Mouse (Mus musculus): Measurements from ENCODE around the gene Slc24a1.
A peak's percentile ranks its signal among the peaks of the same experiment; 100 is the strongest.

Slc24a1 gene

DNA sequence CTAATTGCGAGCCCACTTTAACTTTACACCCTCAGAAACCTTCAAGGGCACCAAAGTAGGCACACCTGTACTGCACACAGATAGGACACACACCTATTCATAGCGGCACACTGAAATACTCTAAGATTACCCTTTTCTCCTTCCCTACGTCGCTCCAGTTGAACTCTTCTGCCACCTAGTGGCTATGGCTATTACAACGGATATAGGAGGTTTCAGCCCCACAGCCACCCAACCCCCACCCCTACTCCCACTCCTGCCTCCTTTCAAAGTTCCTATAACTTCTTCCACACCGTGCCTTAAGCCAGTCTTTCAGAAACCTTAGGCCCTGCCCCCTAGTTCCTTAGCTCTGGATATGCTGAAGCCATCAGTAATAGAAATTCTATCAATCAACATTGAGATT is 14.9 kb downstream of the Slc24a1 start:
- DNase-seq: peak; percentile 59 to 71

DNA sequence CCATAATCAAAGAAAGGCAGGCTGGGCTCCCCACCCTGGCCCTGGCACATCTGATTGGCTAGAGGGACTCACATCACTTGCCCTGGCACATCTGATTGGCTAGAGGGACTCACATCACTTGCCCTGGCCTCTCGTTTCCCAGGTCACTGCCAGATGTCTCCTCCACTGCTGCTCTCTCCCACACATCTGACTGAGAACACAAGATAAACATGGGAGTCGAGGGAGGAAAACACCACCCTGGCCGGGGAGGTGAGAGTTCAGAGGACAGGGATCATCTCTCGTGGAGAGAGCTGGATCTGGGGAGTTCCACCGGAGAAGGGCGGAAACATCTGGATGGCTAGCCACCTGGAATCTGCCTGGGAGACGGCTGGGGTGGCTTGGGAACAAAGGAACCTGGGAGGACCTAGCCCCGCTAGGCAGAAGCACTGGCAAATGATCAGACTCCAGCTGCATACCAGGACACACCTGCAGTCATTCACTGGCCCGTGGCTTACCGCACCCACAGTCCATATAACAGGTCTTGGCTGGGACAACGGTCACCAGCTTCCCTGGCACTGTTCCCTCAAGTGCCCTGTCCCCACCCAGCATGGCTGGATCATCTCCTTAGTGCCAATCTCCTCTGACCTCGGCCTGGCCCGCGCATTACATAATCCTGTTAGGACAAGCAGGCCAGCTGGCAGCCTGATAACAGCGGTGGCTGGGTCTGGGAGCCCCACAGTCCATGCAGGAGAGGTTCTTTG is 17.2 kb downstream of the Slc24a1 start:
- DNase-seq: peak; percentile 44 to 56

DNA sequence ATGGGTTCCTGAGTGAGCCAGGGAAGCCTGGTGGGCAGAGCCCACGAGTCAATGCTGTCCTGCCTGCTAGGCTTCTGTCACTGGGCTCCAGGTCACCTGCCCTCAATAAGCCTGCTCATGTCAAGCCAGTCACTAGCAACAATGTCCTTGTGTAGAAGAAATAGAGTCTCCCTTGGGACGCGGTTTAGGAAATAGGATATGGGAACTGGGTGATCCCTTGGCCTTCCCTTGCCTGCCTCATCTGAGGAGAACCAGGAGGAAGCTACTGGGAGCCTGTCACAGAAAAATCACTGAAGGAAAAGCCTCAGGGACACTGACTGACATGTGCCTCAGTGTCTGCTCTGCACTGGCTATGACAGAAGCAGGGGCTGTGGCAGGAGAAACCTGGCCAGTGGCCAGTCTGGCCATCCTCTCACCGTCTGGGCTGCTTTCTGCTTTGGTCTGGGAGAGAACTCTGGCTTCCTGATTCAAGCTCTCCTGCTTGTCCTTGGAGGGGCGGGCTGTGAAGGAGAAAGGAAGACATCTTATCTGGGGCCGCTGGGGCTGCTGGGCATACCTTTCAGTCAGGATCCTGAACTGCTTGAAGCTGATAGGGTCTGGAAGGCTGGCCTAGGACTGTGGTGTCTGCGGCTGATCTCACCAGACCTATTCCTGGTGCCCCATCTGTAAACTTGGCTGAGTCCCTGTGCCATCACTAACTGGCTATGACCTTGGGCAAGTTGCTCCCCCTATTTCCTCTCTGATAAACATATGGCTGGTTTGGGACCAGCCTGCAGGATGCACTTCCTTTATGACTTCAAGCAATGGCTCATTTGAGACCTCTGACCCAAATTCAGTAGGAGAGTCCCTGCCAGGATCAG is 19.4 kb downstream of the Slc24a1 start:
- DNase-seq: peak; percentile 47 to 50

DNA sequence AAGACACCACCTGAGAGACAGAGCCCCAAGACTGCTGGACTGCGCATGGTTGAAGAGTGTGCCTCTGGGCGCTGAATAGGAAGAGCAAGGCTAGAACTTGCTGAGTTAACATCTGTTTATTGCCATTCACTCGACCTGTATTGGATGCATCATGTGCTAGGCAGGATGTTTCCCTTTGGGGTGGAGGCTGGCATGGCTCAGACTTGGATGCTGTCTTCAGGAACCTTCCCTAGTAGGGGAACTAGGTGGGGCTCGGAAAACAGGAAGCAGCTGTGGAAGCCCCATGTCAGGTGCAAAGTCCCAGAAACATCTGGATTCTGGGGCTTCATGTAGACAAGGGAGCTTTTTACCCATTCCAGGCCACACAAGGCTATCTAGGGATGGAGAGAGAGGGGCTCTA is 21.2 kb downstream of the Slc24a1 start:
- no peak for DNase-seq

DNA sequence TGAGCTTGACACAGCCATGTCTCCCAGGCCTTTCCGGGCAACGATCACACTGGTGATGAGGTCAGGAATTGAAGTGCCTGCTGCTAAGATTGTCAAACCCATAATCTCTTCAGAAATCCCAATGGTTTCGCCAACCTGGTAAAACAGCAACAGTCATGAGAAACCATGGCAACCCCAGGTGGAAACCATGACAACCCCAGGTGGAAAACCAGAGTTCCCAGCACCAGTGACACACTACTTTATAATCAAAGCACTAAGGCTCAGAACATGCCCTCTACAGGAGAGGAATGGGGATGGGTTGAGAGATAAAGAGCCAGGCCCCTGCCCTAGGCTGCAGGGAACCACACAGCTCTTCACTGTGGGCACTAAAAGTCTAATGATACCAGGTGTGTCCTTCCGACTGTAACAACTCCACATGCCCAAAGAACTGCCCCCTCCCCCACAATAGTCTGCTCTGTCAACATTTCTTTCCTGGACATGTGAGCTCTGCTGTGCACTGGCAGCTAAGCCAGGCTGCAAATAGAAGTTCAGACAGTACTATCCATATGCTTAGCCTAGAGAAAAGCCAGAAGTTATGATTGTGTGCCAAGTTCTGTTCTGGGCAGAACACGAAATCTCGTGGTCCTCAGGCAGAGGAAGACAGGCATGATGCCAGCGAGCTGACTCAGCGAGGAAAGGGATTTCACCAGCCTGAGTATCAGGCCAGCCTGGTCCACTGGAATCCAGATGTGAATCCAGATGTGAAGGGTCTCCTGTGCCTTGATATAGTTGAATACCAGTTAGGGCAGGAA is 25.0 kb downstream of the Slc24a1 start:
- peak; percentile 75 to 84 for DNase-seq

DNA sequence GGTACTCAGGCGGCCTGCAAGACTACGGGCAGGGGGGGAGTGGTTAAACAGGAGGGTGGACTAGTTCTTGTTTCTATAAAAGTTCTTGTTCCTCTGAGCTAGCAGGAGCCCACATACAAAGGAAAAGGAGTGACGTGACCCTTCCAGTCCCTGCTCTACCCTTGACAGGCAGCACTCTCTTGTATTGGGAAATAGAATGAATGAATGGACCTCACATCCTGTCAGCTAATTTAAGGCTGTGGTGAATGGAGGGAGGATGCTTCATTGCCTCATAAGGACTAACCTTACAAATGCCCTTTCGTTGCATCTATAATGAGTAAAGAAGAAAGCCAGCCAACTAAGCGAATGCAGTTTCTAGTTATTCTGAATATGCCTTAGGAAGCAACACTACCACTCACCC is 25.6 kb downstream of the Slc24a1 start:
- DNase-seq: no peak

DNA sequence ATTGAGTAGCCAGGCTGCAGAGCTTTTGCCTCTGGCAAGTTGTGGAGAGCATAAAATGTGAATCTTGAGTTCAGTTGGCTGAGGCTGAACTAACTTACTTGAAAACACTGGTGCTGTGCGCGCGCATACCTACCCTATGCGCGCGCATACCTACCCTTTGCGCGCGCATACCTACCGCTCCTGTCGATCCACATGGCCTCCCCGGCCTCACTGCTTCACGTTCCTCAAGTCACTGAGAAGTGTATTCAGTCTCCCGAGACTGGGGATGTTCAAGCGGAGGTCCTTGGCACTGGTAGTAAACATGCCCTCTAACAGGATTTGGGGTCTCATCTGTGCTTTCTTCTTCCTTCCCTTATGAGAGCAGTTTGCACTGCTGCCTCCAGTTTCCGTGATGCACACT is 32.8 kb downstream of the Slc24a1 start:
- no peak for DNase-seq

DNA sequence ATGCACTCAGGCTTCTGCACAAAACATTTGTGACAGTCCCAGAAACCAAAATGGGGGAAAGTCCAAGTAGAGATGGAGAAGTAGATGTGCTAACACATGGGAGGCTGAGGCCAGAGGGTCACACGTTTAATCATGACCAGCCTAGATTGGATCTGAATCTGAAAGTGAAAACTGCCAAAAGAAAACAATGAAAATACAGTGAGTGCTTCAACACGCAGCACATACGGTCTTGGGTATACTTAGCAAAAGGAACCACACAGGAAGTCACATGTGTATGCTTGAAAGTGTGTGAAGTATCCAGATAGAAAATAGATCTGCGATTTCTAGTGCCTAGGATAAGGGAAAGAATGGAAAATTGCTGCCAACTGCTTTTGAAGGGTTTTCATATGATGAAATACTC is 36.8 kb downstream of the Slc24a1 start:
- no peak for DNase-seq

DNA sequence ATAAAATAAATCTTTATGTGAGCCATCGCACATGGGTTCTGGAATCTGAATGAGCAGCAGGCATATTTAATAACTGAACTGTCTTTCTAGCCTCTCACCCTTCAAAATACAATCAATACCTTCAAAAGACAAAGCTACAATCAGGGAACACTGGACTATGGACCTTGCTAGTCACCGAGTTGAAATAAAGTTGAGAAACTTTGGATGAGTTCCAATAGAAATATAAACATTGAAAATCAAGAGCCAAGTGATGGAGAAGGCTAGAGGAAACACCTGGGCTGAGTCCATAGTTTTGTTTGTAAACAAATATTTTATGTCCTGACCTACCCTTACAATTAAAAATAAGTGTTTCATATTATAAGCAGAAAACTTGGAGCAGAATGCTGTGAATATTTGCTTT is 37.4 kb downstream of the Slc24a1 start:
- DNase-seq: no peak

DNA sequence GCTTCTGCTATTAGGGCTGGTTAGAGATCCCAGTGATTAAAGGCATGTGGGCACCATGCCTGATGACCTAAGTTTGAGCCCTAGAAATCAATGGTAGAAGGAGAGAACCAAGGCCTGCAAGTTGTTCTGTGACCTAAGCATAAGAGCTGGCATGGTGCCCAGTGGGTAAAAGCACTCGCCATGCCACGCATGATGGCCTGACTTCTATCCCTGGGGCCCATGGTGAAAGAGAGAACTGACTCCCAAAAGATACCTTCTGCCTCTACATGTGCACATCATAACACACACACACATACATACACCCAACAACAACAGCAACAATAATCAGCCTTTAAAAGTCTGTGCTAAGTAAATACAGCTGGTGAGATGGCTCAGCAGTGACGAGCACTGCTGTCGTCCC is 38.0 kb downstream of the Slc24a1 start:
- DNase-seq: no peak

DNA sequence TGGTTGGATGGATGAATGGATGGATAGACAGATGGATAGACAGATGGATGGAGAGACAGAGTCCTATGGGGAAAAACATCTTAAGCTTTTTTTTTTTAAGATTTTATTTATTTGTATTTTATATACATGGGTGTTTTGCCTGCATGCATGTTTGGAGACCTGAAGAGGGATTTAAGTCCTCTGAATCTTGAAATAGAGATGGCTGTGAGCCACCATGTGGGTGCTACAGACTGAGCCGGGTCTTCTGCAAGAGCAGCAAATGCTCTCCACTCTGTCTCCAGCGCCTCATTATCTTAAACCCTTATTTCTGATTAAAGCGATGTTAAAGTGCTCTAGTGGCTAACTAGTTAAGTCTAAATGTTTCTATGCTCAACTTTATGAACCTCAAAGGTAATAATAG is 44.0 kb downstream of the Slc24a1 start:
- no peak for DNase-seq

DNA sequence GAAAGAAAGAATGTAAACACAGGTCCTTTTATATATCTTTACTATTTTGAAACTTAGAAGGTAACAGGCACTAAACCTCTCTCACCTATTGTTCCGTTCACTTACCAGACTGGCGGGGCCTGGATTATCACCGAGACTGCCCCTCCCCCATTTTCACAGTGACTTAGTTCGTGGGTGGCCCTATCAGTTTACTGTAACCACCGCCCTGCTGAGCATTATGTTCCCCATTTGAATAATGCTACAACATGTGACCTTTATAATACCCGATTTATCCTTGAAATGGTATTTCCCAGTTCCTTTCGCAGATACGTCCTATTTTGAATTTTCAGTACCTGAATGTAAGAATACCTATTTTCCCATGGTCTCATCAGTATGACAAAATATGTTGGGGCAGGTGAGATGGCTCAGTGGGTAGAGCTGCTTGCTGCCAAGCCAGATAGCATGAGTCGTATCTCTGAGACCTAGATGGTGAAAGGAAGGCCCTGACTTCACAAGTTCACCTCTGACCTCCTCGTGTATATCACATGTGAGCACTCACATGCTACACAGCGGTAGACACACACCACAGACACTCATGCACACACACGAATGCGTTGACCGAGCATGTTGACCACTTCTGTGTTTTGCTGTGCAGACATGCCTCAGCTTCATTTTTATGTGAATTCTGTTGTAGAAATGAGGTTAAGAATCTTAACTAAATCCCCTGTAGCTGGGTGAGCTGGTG is 46.3 kb downstream of the Slc24a1 start:
- DNase-seq: no peak

DNA sequence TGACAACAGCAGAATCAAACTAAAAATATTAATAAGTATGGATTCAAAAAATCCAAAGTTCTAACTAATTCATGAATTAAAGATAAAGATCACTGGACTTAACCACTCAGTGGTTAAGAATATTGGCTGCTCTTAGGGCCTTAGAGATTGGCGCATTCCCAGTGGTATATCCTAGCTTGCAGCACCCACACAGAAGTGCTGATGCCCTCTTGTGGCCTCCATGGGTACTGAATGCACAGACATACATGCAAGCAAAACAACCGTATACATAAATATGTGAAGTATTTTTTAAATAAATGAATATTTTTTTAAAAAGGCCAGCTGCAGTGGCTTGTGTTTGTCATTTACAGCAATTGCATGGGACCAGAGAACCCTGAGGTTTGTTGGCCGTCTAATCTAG is 48.0 kb downstream of the Slc24a1 start:
- DNase-seq: peak; percentile 86 to 89

DNA sequence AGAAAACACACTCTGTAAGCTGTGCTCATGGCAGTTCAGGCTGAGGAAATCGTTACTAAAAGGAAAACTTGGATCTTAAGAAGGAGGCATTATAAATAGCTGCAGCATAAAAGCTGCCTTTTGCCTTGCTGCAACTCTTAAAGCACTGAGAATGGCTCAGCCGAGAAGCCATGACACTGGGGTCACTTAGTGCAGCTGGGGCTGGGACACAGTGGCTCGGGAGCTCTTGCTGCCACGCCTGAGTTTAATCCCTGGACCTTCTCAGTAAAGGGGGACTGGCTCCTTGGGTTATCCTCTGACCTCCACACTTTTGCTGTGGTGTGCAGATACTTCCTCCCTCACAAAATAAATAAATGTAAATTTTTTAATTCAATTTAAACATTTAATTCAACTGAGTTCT is 48.5 kb downstream of the Slc24a1 start:
- no peak for DNase-seq

DNA sequence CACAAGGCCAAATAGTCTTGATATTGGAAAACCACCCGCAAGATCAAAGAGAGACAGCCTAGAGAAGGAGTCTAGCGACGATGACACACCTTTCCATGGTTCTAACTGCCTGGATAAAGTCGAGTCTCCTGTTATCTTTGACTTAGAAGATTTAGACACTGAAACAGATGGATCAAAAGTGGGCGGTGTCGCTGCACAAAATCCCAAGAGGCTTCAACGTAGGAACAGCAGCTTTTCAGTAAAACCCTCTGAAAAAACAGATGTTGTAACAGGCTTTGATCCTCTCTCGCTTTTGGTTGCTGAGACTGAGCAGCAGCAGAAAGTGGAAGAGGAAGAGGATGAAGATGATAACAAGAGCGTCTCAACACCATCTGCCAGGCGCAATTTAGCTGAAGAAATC is 54.8 kb downstream of the Slc24a1 start:
- no peak for DNase-seq

DNA sequence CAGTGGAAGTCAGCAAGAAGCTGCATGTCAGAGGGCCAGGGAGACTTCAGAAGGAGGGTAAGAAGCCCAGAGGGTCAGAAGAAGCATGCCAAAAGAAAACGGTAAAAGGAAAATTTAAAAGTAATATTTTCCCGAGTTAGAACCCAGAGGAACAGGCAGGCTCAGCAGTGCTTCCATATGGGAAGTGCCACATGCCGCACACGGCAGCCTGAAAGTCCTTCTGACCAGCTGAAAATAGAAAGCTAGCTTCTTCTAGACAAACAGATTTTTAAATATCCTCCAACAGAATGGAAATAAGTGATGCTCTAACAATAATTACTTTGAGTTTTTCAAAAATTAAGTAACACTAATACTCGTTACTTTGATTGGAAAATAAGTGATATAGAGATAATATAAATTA is 65.4 kb downstream of the Slc24a1 start:
- DNase-seq: no peak
